Mouse (Mus musculus) liver, embryonic 14.5 days (tissue): ENCODE measurements around the gene Esx1. TPM values are rescaled to one million over a fixed set of nuclear protein-coding genes. Genes with fewer than 3 reads are reported as not detected.

ENCODE experiments used
- ATAC-seq: fragments of 200-750 bp; cut with Nextera tagmentation; 2 replicates; pipeline ENCODE4 v1.8.0; 2017; ENCODE audit warnings: moderate number of reproducible peaks, mild to moderate bottlenecking, moderate library complexity; ENCODE audit not compliant: insufficient read depth
- DNase-seq, 3 experiments: peaks; one replicate each; pipeline ENCODE4 v3.0.0-alpha.2; 2012 to 2013; ENCODE audit warnings: low read depth in 3 of 3, low spot score in 3 of 3
- H3K27ac ChIP-seq: fragments of 300-500 bp; sonication (generic); 2 replicates; pipeline ENCODE4 v1.5.1; 2014; ENCODE audit warnings: moderate library complexity, mild to moderate bottlenecking, control low read depth, inconsistent platforms
- H3K27me3 ChIP-seq: fragments of 300-500 bp; sonication (generic); 2 replicates; pipeline ENCODE4 v1.6.1; 2014; ENCODE audit warnings: mild to moderate bottlenecking, low read length, moderate library complexity; ENCODE audit not compliant: control insufficient read depth, insufficient read depth
- H3K36me3 ChIP-seq: fragments of 300-500 bp; sonication (generic); replicated peaks from 2 replicates; pipeline ENCODE4 v1.6.1; 2014; ENCODE audit warnings: low read depth; ENCODE audit not compliant: control insufficient read depth, insufficient read depth
- H3K4me1 ChIP-seq, 2 experiments: fragments of 200-500 bp in 1 of 2; fragments of 300-500 bp in 1 of 2; sonication (generic) in 1 of 2; replicated peaks; 2 replicates each; pipeline ENCODE4 v1.6.1; 2012 to 2014; ENCODE audit warnings: antibody characterized with exemption in 1 of 2, inconsistent platforms in 1 of 2, low read length in 1 of 2; ENCODE audit not compliant: control insufficient read depth in 2 of 2, insufficient read depth in 2 of 2
- H3K4me2 ChIP-seq: fragments of 300-500 bp; sonication (generic); 2 replicates; pipeline ENCODE4 v1.6.1; 2014; ENCODE audit warnings: low read depth, mild to moderate bottlenecking, control low read depth, moderate library complexity
- H3K4me3 ChIP-seq, 2 experiments: fragments of 200-500 bp in 1 of 2; fragments of 300-500 bp in 1 of 2; sonication (generic) in 1 of 2; 2 replicates each; pipeline ENCODE4 v1.5.1; 2012 to 2014; ENCODE audit warnings: low read depth in 2 of 2, low read length in 2 of 2, mild to moderate bottlenecking in 2 of 2, control low read depth in 1 of 2, inconsistent platforms in 1 of 2, moderate library complexity in 1 of 2; ENCODE audit not compliant: insufficient read depth in 1 of 2
- H3K9ac ChIP-seq: fragments of 300-500 bp; sonication (generic); replicated peaks from 2 replicates; pipeline ENCODE4 v1.6.1; 2014; ENCODE audit warnings: mild to moderate bottlenecking, control low read depth, moderate library complexity
- H3K9me3 ChIP-seq: fragments of 300-500 bp; sonication (generic); 2 replicates; pipeline ENCODE4 v1.6.1; 2016; ENCODE audit warnings: low read length, mixed read lengths; ENCODE audit not compliant: control insufficient read depth
- CTCF ChIP-seq: IDR thresholded peaks from 2 replicates; pipeline ENCODE4 v1.5.1; 2016; ENCODE audit warnings: antibody characterized with exemption, low read depth, control low read depth
- EP300 ChIP-seq: IDR thresholded peaks from 2 replicates; pipeline ENCODE4 v1.6.1; 2016; ENCODE audit warnings: antibody characterized with exemption, low read depth
- WGBS: fragments of 180-500 bp; shearing (Covaris S2); extraction: QIAGEN DNeasy Blood & Tissue Kit; methylation state at CpG from one replicate; pipeline ENCODE4 v1.1.7; 2014; ENCODE audit not compliant: insufficient replicate concordance; 5-methylcytosine and 5-hydroxymethylcytosine counted together
- polyA plus RNA-seq, 2 experiments: library from polyadenylated mRNA; depleted of rRNA in 1 of 2; stranded (reverse) in 1 of 2; unstranded in 1 of 2; fragments of >200 nt; fragmentation: Nextera tagmentation in 1 of 2; extraction: Ambion mirVana in 1 of 2; gene quantifications; 2 replicates each; pipeline versions ENCODE4 v1.2.1 to v1.2.3; 2012 to 2014

Esx1 gene
- polyA plus RNA-seq, 2 experiments = not detected

- Histone ChIP-seq H3K4me2 (no peak overlapping the region), H3K27ac (no peak overlapping the region), H3K9me3 (no peaks in the 10 kb centered on the region), H3K4me3 (no peak overlapping the region), H3K27me3 (peaks cover 5% of the 10 kb centered on the region), H3K9ac (no peak overlapping the region), H3K4me1 (no peaks in the 10 kb centered on the region), H3K36me3 (no peaks in the 10 kb centered on the region)
- WGBS = 9% methylated on average over 17 of the region's 17 CpGs
- no peak for DNase-seq
- no peak for ATAC-seq
- TF ChIP-seq CTCF (no peak), EP300 (no peak)
Measured at GRCm38 (mm10) chrX:137127542-137127941, 5.7 kb upstream of the Esx1 start.

GRCm38 (mm10) chrX:137119675-137120423, 2.0 kb downstream of the Esx1 start:
- Histone ChIP-seq H3K4me1 (no peaks in the 10 kb centered on the region), H3K27me3 (peaks cover 55% of the 10 kb centered on the region), H3K4me3 (no peak overlapping the region), H3K36me3 (no peaks in the 10 kb centered on the region), H3K4me2 (peak overlapping the region; percentile 26), H3K9me3 (no peaks in the 10 kb centered on the region), H3K27ac (no peak overlapping the region), H3K9ac (no peak overlapping the region)
- ATAC-seq = no peak
- WGBS = 15% methylated on average over 30 of the region's 52 CpGs
- no peak for DNase-seq
- TF ChIP-seq CTCF = no peak
- no peak for TF ChIP-seq EP300

GRCm38 (mm10) chrX:137118097-137118746, 3.7 kb downstream of the Esx1 start:
- Histone ChIP-seq H3K4me1 (no peaks in the 10 kb centered on the region), H3K9ac (no peak overlapping the region), H3K27ac (no peak overlapping the region), H3K4me3 (no peak overlapping the region), H3K9me3 (no peaks in the 10 kb centered on the region), H3K36me3 (no peaks in the 10 kb centered on the region), H3K4me2 (no peak overlapping the region), H3K27me3 (peaks cover 55% of the 10 kb centered on the region)
- peak; percentile 47 for TF ChIP-seq CTCF
- no peak for TF ChIP-seq EP300
- 14% methylated on average over 40 of the region's 40 CpGs for WGBS
- DNase-seq (no peak), ATAC-seq (no peak)

- WGBS = 16% methylated on average over 13 of the region's 13 CpGs
- H3K27me3 ChIP-seq = peaks cover 23% of the 10 kb centered on the region
- H3K4me3 ChIP-seq = no peak overlapping the region
- no peak overlapping the region for H3K4me2 ChIP-seq
- no peaks in the 10 kb centered on the region for H3K9me3 ChIP-seq
- H3K36me3 ChIP-seq = no peaks in the 10 kb centered on the region
- TF ChIP-seq CTCF (no peak), EP300 (no peak)
- ATAC-seq = no peak
- no peak overlapping the region for H3K27ac ChIP-seq
- H3K4me1 ChIP-seq = no peaks in the 10 kb centered on the region
- no peak overlapping the region for H3K9ac ChIP-seq
- DNase-seq = no peak
Measured at GRCm38 (mm10) chrX:137106498-137106897, 15.4 kb downstream of the Esx1 start.

GRCm38 (mm10) chrX:137104531-137104930, 17.4 kb downstream of the Esx1 start:
- H3K27ac ChIP-seq = no peak overlapping the region
- WGBS = 14% methylated on average over 25 of the region's 25 CpGs
- DNase-seq = no peak
- H3K9me3 ChIP-seq = no peaks in the 10 kb centered on the region
- H3K9ac ChIP-seq = no peak overlapping the region
- no peaks in the 10 kb centered on the region for H3K4me1 ChIP-seq
- H3K4me3 ChIP-seq = no peak overlapping the region
- no peaks in the 10 kb centered on the region for H3K36me3 ChIP-seq
- no peak for ATAC-seq
- H3K27me3 ChIP-seq = peaks cover 23% of the 10 kb centered on the region
- no peak overlapping the region for H3K4me2 ChIP-seq
- no peak for TF ChIP-seq CTCF
- TF ChIP-seq EP300 = no peak

Other genes starting within 250 kb of the Esx1 start
- gene H2bfm, start 194.8 kb downstream of the Esx1 start, polyA plus RNA-seq (2012; rRNA removed) = not detected in 2 replicates
- gene H2bfm, start 194.8 kb downstream of the Esx1 start, polyA plus RNA-seq (2014; fragmentation: Nextera tagmentation; extraction: Ambion mirVana) = not detected in 2 replicates
- 1.4 and 4.1 TPM in 2 replicates for gene Tmsb15b2, start 146.6 kb downstream of the Esx1 start, polyA plus RNA-seq (2012; rRNA removed)
- gene Tmsb15b2, start 146.6 kb downstream of the Esx1 start, polyA plus RNA-seq (2014; fragmentation: Nextera tagmentation; extraction: Ambion mirVana) = 7.0 and 9.8 TPM in 2 replicates
- gene Tmsb15l, start 145.2 kb downstream of the Esx1 start, polyA plus RNA-seq (2012; rRNA removed) = 0.61 and 0.67 TPM in 2 replicates
- gene Tmsb15l, start 145.2 kb downstream of the Esx1 start, polyA plus RNA-seq (2014; fragmentation: Nextera tagmentation; extraction: Ambion mirVana) = 0.46 and 0.67 TPM in 2 replicates
- 0.56 and 1.7 TPM in 2 replicates for gene Tmsb15b1, start 145.2 kb downstream of the Esx1 start, polyA plus RNA-seq (2012; rRNA removed)
- gene Tmsb15b1, start 145.2 kb downstream of the Esx1 start, polyA plus RNA-seq (2014; fragmentation: Nextera tagmentation; extraction: Ambion mirVana) = 2.8 and 5.2 TPM in 2 replicates
- 0.04 and 0.13 TPM in 2 replicates for gene Zcchc18, start 128.9 kb downstream of the Esx1 start, polyA plus RNA-seq (2012; rRNA removed)
- gene Zcchc18, start 128.9 kb downstream of the Esx1 start, polyA plus RNA-seq (2014; fragmentation: Nextera tagmentation; extraction: Ambion mirVana) = 0.13 and 0.14 TPM in 2 replicates
- gene Slc25a53, start 83.8 kb downstream of the Esx1 start, polyA plus RNA-seq (2012; rRNA removed) = 1.3 and 1.4 TPM in 2 replicates
- 2.1 and 2.6 TPM in 2 replicates for gene Slc25a53, start 83.8 kb downstream of the Esx1 start, polyA plus RNA-seq (2014; fragmentation: Nextera tagmentation; extraction: Ambion mirVana)
- gene Fam199x, start 72.5 kb downstream of the Esx1 start, polyA plus RNA-seq (2012; rRNA removed) = 0.28 and 0.46 TPM in 2 replicates
- gene Fam199x, start 72.5 kb downstream of the Esx1 start, polyA plus RNA-seq (2014; fragmentation: Nextera tagmentation; extraction: Ambion mirVana) = 0.76 and 0.99 TPM in 2 replicates